Mouse (Mus musculus) liver, embryonic 14.5 days (tissue): ENCODE data around the gene Ppm1a. TPM values are rescaled to one million over a fixed set of nuclear protein-coding genes. Genes with fewer than 3 reads are reported as not detected.

Experiments used
- ATAC-seq: fragments of 200-750 bp; cut with Nextera tagmentation; 2 replicates; pipeline ENCODE4 v1.8.0; 2017; ENCODE audit warnings: moderate number of reproducible peaks, mild to moderate bottlenecking, moderate library complexity; ENCODE audit not compliant: insufficient read depth
- DNase-seq, 3 experiments: peaks; one replicate each; pipeline ENCODE4 v3.0.0-alpha.2; 2012 to 2013; ENCODE audit warnings: low read depth in 3 of 3, low spot score in 3 of 3
- H3K27ac ChIP-seq: fragments of 300-500 bp; sonication (generic); 2 replicates; pipeline ENCODE4 v1.5.1; 2014; ENCODE audit warnings: moderate library complexity, mild to moderate bottlenecking, control low read depth, inconsistent platforms
- H3K27me3 ChIP-seq: fragments of 300-500 bp; sonication (generic); 2 replicates; pipeline ENCODE4 v1.6.1; 2014; ENCODE audit warnings: mild to moderate bottlenecking, low read length, moderate library complexity; ENCODE audit not compliant: control insufficient read depth, insufficient read depth
- H3K36me3 ChIP-seq: fragments of 300-500 bp; sonication (generic); replicated peaks from 2 replicates; pipeline ENCODE4 v1.6.1; 2014; ENCODE audit warnings: low read depth; ENCODE audit not compliant: control insufficient read depth, insufficient read depth
- H3K4me1 ChIP-seq, 2 experiments: fragments of 200-500 bp in 1 of 2; fragments of 300-500 bp in 1 of 2; sonication (generic) in 1 of 2; replicated peaks; 2 replicates each; pipeline ENCODE4 v1.6.1; 2012 to 2014; ENCODE audit warnings: antibody characterized with exemption in 1 of 2, inconsistent platforms in 1 of 2, low read length in 1 of 2; ENCODE audit not compliant: control insufficient read depth in 2 of 2, insufficient read depth in 2 of 2
- H3K4me2 ChIP-seq: fragments of 300-500 bp; sonication (generic); 2 replicates; pipeline ENCODE4 v1.6.1; 2014; ENCODE audit warnings: low read depth, mild to moderate bottlenecking, control low read depth, moderate library complexity
- H3K4me3 ChIP-seq, 2 experiments: fragments of 200-500 bp in 1 of 2; fragments of 300-500 bp in 1 of 2; sonication (generic) in 1 of 2; 2 replicates each; pipeline ENCODE4 v1.5.1; 2012 to 2014; ENCODE audit warnings: low read depth in 2 of 2, low read length in 2 of 2, mild to moderate bottlenecking in 2 of 2, control low read depth in 1 of 2, inconsistent platforms in 1 of 2, moderate library complexity in 1 of 2; ENCODE audit not compliant: insufficient read depth in 1 of 2
- H3K9ac ChIP-seq: fragments of 300-500 bp; sonication (generic); replicated peaks from 2 replicates; pipeline ENCODE4 v1.6.1; 2014; ENCODE audit warnings: mild to moderate bottlenecking, control low read depth, moderate library complexity
- H3K9me3 ChIP-seq: fragments of 300-500 bp; sonication (generic); 2 replicates; pipeline ENCODE4 v1.6.1; 2016; ENCODE audit warnings: low read length, mixed read lengths; ENCODE audit not compliant: control insufficient read depth
- CTCF ChIP-seq: IDR thresholded peaks from 2 replicates; pipeline ENCODE4 v1.5.1; 2016; ENCODE audit warnings: antibody characterized with exemption, low read depth, control low read depth
- EP300 ChIP-seq: IDR thresholded peaks from 2 replicates; pipeline ENCODE4 v1.6.1; 2016; ENCODE audit warnings: antibody characterized with exemption, low read depth
- WGBS: fragments of 180-500 bp; shearing (Covaris S2); extraction: QIAGEN DNeasy Blood & Tissue Kit; methylation state at CpG from one replicate; pipeline ENCODE4 v1.1.7; 2014; ENCODE audit not compliant: insufficient replicate concordance; 5-methylcytosine and 5-hydroxymethylcytosine counted together
- polyA plus RNA-seq, 2 experiments: library from polyadenylated mRNA; depleted of rRNA in 1 of 2; stranded (reverse) in 1 of 2; unstranded in 1 of 2; fragments of >200 nt; fragmentation: Nextera tagmentation in 1 of 2; extraction: Ambion mirVana in 1 of 2; gene quantifications; 2 replicates each; pipeline versions ENCODE4 v1.2.1 to v1.2.3; 2012 to 2014

Gene Ppm1a
- polyA plus RNA-seq, 2 experiments, result 34.1 to 37.5 TPM

DNA sequence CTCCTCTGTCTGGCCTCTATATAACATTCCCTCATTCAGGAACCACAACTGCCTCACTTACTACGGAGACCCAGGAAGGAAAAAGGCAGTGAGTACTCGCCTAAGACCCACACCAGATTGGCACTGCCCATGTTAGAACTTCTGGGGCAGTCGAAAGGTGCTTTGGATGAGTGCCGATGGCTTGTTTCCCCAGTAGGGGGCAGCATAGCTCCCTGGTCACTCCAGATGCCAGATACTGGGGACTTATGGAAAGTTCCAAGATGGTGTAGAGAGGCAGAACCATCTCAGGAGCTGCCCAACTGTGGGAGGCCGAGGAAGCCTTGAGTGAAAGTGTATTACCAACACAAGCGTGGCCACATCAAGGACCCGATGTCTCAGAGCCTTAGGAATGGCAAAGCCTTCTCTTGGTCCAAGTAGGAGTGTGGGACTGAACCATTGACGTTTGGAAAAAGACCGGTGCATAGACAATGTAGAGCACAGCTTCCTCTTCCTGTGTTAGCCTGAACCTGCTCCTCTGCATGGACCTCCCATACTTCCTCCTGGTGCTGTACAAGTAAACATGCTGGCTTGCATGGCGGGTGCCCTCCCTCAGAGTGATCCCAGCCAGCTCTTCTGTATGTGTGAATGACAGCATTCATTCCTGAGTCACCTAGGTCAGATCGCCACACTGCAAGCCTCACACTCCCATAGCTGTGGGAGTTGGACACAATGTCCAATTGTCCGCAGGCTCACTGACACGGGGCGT lies 77.7 kb downstream of the Ppm1a start:
- ATAC-seq, result no peak
- DNase-seq, result no peak
- no peak overlapping the region for H3K9ac ChIP-seq
- H3K27me3 ChIP-seq, result peaks cover 14% of the 10 kb centered on the region
- H3K36me3 ChIP-seq, result no peaks in the 10 kb centered on the region
- H3K4me2 ChIP-seq, result no peak overlapping the region
- H3K4me3 ChIP-seq, result no peak overlapping the region
- no peak overlapping the region for H3K27ac ChIP-seq
- TF ChIP-seq EP300, result no peak
- peak; percentile 78 for TF ChIP-seq CTCF
- no peaks in the 10 kb centered on the region for H3K4me1 ChIP-seq
- no peaks in the 10 kb centered on the region for H3K9me3 ChIP-seq
- 61% methylated on average over 14 of the region's 14 CpGs for WGBS

DNA sequence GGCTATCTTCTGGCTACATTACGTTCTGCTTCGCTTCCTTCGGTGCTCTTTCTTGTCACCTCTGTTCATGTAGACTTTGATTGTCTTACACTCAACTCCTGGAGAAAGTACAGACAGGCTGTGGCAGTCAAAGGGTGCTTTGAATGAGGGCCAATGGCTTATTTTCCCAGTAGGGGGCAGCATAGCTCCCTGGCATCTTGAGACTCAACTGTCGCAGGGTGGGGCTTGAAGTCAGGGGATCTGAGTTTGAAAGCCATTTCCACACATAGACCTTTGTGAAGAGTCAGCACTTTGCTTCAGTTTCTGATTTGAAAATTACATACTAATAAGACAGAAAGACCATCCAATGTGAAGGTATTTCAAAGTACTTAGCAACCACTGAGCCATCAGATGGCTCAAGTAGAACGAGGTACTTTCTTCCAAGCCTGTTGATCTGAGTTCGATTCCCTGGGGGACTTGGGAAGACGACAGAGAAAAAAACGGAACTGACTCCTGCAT lies 78.3 kb downstream of the Ppm1a start:
- DNase-seq, result no peak
- H3K27ac ChIP-seq, result no peak overlapping the region
- H3K36me3 ChIP-seq, result no peaks in the 10 kb centered on the region
- TF ChIP-seq EP300, result no peak
- peak; percentile 51 for TF ChIP-seq CTCF
- whole genome bisulfite sequencing, result 69% methylated on average over 8 of the region's 8 CpGs
- no peak overlapping the region for H3K4me3 ChIP-seq
- H3K9me3 ChIP-seq, result no peaks in the 10 kb centered on the region
- no peak overlapping the region for H3K9ac ChIP-seq
- peaks cover 14% of the 10 kb centered on the region for H3K27me3 ChIP-seq
- H3K4me2 ChIP-seq, result no peak overlapping the region
- no peak for ATAC-seq
- H3K4me1 ChIP-seq, result no peaks in the 10 kb centered on the region

DNA sequence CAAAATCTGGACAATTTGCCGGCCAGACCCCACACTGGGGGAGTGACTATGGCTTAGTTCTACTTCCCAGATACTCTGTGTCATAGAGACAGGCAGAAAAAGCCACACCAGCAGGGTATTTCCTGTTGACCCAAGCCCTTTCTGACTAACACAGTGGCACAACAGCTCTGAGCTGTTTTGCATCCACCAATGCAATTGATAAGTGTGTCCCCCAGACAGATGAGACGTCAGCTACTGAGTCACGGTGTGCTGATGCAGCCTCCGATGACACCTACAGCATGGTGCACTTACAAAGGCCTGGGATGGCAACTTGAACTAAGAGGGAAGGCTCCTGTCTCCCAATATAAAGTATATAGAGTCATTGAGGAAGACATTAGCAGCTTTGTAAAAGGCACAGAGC lies 80.0 kb downstream of the Ppm1a start:
- TF ChIP-seq EP300 (no peak), CTCF (no peak)
- H3K36me3 ChIP-seq, result no peaks in the 10 kb centered on the region
- DNase-seq (no peak), ATAC-seq (no peak)
- H3K9me3 ChIP-seq, result no peaks in the 10 kb centered on the region
- H3K27ac ChIP-seq, result no peak overlapping the region
- no peak overlapping the region for H3K4me3 ChIP-seq
- H3K4me2 ChIP-seq, result no peak overlapping the region
- peaks cover 6% of the 10 kb centered on the region for H3K27me3 ChIP-seq
- WGBS, result 50% methylated on average over 4 of the region's 4 CpGs
- no peaks in the 10 kb centered on the region for H3K4me1 ChIP-seq
- no peak overlapping the region for H3K9ac ChIP-seq

DNA sequence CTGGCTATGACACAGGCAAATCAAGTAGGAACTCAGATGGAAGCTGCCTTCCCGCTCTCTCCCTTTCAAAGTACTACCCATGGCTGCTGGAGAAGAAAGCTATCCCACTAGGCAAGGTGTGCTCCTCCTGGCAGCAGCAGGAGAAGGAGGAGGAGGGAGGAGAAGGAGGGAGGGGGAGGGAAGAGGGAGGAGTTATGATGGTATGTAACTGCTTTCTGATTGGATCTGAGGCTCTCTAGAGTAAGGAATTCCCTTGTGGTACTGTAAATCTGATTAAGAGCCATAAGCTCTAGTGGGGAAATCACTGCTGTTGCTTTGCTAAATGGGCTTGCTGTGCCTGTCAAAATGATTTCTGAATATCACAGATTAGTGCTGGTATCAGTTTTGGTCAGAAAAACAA lies 84.2 kb downstream of the Ppm1a start:
- DNase-seq (no peak), ATAC-seq (no peak)
- 90% methylated on average over 1 of the region's 1 CpGs for WGBS
- no peak for TF ChIP-seq EP300
- no peak for TF ChIP-seq CTCF
- Histone ChIP-seq H3K4me1 (peaks cover 0 to 4% of the 10 kb centered on the region in 2 experiments; a peak in 2 of 4 replicates), H3K27ac (no peak overlapping the region), H3K4me2 (no peak overlapping the region), H3K27me3 (no peaks in the 10 kb centered on the region), H3K36me3 (no peaks in the 10 kb centered on the region), H3K9me3 (no peaks in the 10 kb centered on the region), H3K4me3 (no peak overlapping the region), H3K9ac (no peak overlapping the region)

DNA sequence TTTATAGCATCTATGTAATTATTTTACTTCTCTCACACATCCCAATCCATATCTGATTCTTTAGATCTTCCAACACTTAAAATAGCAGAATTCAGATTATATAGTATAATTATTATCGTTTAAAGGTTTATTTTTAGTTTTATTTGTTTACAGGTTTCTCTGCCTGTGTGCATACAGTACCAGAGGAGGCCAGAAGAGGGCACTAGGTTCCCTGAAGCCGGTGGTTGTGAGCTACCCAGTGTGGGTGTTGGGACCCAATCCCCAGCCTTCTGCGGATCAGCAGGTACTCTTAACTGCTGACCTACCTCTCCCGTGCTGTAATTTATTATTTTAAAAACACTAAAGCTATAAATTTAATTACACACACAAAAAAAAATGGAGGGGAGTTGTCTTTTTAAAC lies 85.9 kb downstream of the Ppm1a start:
- H3K9me3 ChIP-seq, result no peaks in the 10 kb centered on the region
- TF ChIP-seq EP300, result no peak
- peak; percentile 46 for TF ChIP-seq CTCF
- H3K4me2 ChIP-seq, result no peak overlapping the region
- no peak for DNase-seq
- no peaks in the 10 kb centered on the region for H3K36me3 ChIP-seq
- peaks cover 0 to 4% of the 10 kb centered on the region in 2 experiments; a peak in 2 of 4 replicates for H3K4me1 ChIP-seq
- no peaks in the 10 kb centered on the region; the same call in 1 of the 2 replicates for H3K27me3 ChIP-seq
- no peak for ATAC-seq
- no peak overlapping the region for H3K27ac ChIP-seq
- 66% methylated on average over 4 of the region's 4 CpGs for WGBS
- no peak overlapping the region for H3K4me3 ChIP-seq
- H3K9ac ChIP-seq, result no peak overlapping the region
